Mouse (Mus musculus) left cerebral cortex, adult 6 months (tissue): Measurements from ENCODE around the gene Per2. TPM values are rescaled to one million over a fixed set of nuclear protein-coding genes. Genes with fewer than 3 reads are reported as not detected.

ENCODE experiments used
- long read RNA-seq, 2 experiments: library from polyadenylated mRNA; unstranded; transcript quantifications; one replicate each; pipeline ENCODE4 v2.0.0; 2019 to 2020
- polyA plus RNA-seq: library from polyadenylated mRNA; unstranded; fragments of <200 nt; fragmentation: Nextera tagmentation; gene quantifications from 2 replicates; pipeline ENCODE4 v1.2.3, GENCODE M21; 2021

Gene Per2
- 2.8 and 3.2 TPM in 2 replicates for polyA plus RNA-seq
- long read RNA-seq, experiment 1, full-length matches to known transcripts, result 4 of 25 reads
- long read RNA-seq, experiment 1, partial matches to known transcripts, result 17 of 25 reads
- long read RNA-seq, experiment 1, other reads (novel, unspliced or antisense), result 4 of 25 reads
- long read RNA-seq, experiment 2, partial matches to known transcripts, result 3 of 3 reads
- long read RNA-seq, experiment 2, other reads (novel, unspliced or antisense), result 0 of 3 reads

GRCm38 (mm10) chr1:91459059-91459809 lies at the start of gene Per2:
Gene Per2, minus strand, starts transcription at chr1:91459324.

GRCm38 (mm10) chr1:91494457-91495140 lies 35.5 kb upstream of the Per2 start, which contains the start of gene Traf3ip1:
Gene Traf3ip1, plus strand, starts transcription at chr1:91494647.

GRCm38 (mm10) chr1:91413898-91414594 lies 45.1 kb downstream of the Per2 start, which contains the start of gene Hes6:
Gene Hes6, minus strand, starts transcription at chr1:91414038.

GRCm38 (mm10) chr1:91398260-91399062 lies 60.7 kb downstream of the Per2 start, which contains the start of gene Ilkap:
Gene Ilkap, minus strand, starts transcription at chr1:91398815.

GRCm38 (mm10) chr1:91366215-91367108 lies 92.7 kb downstream of the Per2 start, which contains the start of gene Erfe:
Gene Erfe, plus strand, starts transcription at chr1:91366430.

Other genes starting within 250 kb of the Per2 start
- gene Ube2f, start 209.0 kb downstream of the Per2 start, polyA plus RNA-seq, result 56.4 and 66.7 TPM in 2 replicates
- 5.4 TPM in 2 replicates for gene Scly, start 161.0 kb downstream of the Per2 start, polyA plus RNA-seq
- 0.10 and 0.14 TPM in 2 replicates for gene Espnl, start 137.2 kb downstream of the Per2 start, polyA plus RNA-seq
- 0.04 TPM in 1 of 2 replicates, not detected in the other for gene Klhl30, start 108.3 kb downstream of the Per2 start, polyA plus RNA-seq
- 0.25 and 0.38 TPM in 2 replicates for gene Erfe, start 92.9 kb downstream of the Per2 start, polyA plus RNA-seq
- gene Ilkap, start 60.5 kb downstream of the Per2 start, polyA plus RNA-seq, result 58.7 and 65.9 TPM in 2 replicates
- 18.9 and 20.0 TPM in 2 replicates for gene Hes6, start 45.3 kb downstream of the Per2 start, polyA plus RNA-seq
- gene Traf3ip1, start 35.3 kb upstream of the Per2 start, polyA plus RNA-seq, result 1.9 and 3.0 TPM in 2 replicates
- gene Asb1, start 81.2 kb upstream of the Per2 start, polyA plus RNA-seq, result 6.5 and 7.0 TPM in 2 replicates